Mouse (Mus musculus) adrenal gland, adult (tissue): ENCODE measurements at regions not wholly inside any gene's neighbourhood (a gene's known extent, or its start where the extent isn't known, plus 50 kb on each side); places are given as distances from the start of the nearest gene placed in this dataset.

Experiments used
- DNase-seq, 2 experiments: peaks; one replicate each; pipeline ENCODE4 v3.0.0; 2022 to 2023; ENCODE audit warnings: low spot score in 1 of 2; ENCODE audit not compliant: inconsistent age in 2 of 2

DNA sequence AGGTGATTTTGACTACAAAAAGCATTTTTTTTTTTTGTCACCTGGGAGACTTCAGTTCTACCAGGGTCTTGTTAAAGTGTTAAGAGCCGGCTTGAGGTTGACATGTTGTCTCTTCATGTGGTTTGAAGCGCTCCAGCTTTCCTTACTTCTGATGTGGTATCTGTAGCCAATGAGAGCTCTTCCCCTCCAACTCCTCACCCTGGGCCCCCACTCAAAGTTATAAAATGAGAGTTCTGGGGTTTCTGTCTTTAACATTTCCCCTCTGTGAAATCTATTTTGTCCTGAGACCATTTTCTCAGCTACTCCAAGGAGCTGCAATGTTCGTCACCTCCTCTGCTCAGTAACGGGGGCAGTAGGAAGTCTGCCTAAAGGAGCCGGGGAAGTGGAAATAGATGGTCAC, 369.1 kb downstream of the Cog6 start:
- DNase-seq, result no peak

DNA sequence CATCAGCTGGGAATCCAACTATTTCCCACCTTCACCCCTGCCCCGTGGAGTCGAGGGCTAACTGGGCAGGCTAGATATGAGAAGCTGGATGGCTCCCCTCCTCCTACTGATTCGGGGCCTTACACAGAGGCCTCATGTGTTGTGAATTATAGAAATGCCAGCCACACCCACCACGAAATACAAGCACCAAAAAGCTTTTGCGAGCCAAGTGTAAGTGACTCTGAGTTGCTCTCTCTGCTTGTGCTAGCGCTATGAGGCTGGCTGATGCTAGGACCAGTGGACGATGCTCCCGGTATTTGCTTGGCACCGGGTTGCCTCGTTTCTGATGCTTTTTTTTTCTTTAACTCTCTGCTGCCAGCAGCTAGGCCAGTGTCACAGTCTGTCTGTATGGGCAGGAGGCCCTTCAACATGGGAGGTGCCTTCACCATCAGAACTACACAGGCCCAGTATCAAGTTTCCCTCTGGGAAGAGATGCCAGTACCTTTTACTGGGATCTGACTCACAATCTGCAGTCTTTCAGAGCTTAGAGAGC, 369.8 kb downstream of the Cog6 start:
- no peak for DNase-seq

GRCm38 (mm10) chr3:52645156-52645555, 371.9 kb downstream of the Cog6 start:
- no peak for DNase-seq

GRCm38 (mm10) chr3:52644178-52645128, 372.6 kb downstream of the Cog6 start:
- DNase-seq, result no peak

DNA sequence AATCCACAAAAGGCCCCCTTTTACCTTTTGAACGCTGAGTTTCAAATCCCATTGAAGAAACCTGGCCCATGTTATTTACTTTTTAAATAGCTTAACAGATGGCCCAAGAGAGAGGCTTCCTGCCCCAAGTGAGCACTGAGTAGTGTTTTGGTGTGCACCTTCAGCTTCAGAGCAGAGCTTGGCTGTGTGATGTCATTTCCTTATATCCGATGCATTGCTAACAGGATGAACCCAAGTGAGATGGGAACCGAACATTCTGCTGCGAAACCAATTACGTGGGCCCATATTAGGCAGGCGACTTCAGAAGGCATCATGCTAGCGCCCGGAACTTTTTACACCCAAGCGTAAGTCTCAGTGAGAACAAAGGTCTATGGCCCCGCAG, 373.2 kb downstream of the Cog6 start:
- DNase-seq, result no peak

DNA sequence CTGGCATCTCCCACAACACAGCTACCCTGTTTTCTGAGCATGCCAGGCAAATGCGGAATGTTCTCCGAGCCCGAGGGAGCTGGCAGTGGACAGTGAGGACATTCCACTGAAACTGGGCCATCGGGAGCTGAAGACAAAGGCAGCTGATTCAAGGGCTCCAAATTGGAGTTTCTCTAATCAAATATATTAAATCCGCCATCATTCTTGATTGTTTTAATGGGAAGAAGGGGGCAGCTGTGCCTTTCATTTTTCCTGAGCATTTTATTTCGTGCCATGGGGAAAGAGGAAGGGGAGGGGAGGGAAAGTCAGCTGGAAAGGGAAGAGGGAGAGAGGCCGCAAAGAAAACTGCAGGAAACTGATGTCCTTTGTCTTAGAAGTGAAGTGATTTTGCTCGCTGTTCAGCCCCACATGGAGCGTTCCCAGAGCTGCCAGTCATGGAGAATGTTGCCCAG, 373.9 kb downstream of the Cog6 start:
- DNase-seq, result no peak

GRCm38 (mm10) chr3:52641226-52642181, 373.4 kb downstream of the Foxo1 start:
- DNase-seq, result peak in 1 of 2 experiments; percentile 57

DNA sequence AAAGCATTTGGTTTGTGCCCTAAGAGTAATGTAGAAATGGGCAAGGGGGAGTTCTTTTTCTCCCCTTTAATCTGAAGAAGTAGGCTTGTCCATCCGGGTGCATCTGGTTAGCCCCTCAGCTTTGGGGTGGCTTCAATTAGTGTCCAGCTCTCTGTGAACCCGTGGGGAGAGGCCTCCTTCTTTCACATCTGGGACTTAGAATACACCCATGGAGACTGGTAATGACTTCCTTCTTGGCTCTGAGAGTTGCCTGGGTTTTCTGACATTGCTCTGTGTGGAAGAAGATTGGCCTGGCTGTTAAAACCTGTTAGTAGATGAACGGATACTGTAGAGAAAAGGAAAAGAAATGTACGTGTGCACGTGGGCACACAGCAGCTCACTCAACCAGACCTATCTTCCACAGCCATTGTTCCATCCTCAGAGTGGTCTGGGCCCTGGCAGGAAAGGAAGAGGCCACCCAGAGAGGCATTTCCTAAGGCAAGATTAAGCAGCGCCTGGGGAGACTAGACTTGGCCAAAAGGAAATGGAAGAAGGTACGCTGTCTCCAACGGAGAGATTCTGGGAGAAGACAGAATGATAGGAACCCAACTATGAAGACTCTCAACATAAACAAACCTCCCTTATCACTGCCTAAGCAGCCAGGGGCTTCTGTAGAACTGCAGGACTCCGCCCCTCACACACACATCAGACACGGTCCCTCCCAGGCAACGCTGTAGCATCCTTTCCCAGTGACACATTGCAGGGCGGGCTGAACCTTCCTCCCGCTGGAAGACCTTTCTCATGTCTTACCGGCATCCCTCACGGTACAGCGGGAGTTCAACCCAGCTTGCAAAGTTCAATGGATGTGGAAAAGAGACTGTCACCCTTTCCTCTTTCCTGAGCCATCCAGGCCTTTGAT, 372.4 kb downstream of the Foxo1 start:
- no peak for DNase-seq

GRCm38 (mm10) chr3:52638816-52639215, 370.7 kb downstream of the Foxo1 start:
- DNase-seq, result no peak

DNA sequence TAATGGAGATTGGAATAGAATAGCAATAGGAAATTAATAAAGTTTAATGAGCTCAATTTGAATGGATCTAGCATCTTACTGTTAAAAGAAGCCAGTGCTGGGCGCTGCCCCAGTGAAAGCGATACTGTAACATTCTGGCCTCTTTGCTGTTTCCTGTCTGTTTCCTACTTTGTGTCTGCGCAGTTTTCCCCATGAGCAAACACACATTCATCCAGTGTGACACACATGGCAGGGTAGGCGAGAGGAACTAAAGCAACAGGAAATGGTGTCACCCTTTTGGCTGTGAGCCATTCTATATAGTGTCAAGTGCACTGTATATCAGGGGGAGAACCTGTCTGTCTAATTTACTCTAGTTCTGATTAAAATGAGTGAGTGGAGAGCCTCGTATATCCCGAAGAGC, 366.2 kb downstream of the Foxo1 start:
- no peak for DNase-seq

- DNase-seq, result no peak
These were observed 365.5 kb downstream of the Foxo1 start for GRCm38 (mm10) chr3:52633491-52634100.

DNA sequence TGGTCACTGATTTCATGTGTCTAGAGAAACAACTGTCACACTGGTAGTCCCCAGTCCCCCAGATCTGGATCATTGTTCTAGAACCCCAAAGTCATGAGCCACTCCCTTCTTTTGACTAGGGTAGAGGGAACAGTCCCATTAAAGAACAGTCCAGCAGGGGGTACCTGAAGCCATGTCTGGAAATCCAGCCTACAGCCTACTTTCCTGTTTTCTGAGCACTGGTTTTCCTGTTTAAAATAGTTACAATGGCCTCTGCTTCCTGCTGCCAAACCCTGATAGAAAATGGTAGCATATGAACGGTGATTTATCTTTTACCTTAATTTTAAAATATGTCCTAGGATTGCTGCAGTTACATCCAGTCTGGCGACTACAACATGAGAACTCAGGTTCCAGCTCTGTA, 364.5 kb downstream of the Foxo1 start:
- DNase-seq, result no peak

DNA sequence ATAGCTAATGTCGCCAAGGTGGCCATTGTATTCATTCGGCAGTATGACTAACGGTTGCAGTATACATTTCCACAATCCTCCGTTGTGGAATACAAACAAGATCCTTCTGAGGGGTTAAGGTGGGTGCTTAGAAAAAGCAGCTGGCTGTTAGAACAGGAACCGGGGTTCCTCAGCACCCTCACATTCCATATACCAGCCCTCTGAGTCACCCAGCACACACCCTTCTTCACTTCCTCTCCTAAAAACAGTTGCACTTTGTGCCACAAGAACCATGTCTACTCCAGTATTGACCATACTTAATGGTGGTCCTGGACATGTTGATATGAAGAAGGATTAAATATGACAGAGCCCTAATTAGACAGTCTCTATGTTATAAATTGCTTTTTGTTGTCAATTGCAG, 362.1 kb downstream of the Foxo1 start:
- no peak for DNase-seq

- no peak for DNase-seq
These were observed 357.0 kb downstream of the Foxo1 start for GRCm38 (mm10) chr3:52625125-52625524.

- no peak for DNase-seq
These were observed 354.4 kb downstream of the Foxo1 start for GRCm38 (mm10) chr3:52622530-52622929.

DNA sequence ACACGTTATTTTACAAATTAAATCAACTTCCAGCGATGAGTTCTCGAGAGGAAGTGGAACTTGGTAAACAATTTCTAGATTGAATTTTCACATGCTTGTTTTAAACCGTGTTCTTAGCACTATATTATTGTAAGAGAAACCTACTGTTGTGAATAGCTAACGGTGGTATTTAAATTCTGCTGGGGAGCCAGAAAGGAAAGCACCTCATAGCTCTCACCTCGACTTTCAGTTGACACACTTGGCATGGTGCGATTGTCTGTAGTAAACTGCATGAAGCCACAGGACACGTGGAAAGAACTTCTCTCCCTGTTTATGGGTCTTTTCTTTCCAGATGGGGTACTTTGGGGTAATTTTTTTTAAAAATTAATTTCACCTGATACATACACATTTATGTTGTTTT, 353.8 kb downstream of the Foxo1 start:
- no peak for DNase-seq

- DNase-seq, result peak in 1 of 2 experiments; percentile 37
These were observed 350.7 kb downstream of the Foxo1 start for GRCm38 (mm10) chr3:52618925-52619224.

- DNase-seq, result no peak
These were observed 350.2 kb downstream of the Foxo1 start for GRCm38 (mm10) chr3:52618212-52618924.

DNA sequence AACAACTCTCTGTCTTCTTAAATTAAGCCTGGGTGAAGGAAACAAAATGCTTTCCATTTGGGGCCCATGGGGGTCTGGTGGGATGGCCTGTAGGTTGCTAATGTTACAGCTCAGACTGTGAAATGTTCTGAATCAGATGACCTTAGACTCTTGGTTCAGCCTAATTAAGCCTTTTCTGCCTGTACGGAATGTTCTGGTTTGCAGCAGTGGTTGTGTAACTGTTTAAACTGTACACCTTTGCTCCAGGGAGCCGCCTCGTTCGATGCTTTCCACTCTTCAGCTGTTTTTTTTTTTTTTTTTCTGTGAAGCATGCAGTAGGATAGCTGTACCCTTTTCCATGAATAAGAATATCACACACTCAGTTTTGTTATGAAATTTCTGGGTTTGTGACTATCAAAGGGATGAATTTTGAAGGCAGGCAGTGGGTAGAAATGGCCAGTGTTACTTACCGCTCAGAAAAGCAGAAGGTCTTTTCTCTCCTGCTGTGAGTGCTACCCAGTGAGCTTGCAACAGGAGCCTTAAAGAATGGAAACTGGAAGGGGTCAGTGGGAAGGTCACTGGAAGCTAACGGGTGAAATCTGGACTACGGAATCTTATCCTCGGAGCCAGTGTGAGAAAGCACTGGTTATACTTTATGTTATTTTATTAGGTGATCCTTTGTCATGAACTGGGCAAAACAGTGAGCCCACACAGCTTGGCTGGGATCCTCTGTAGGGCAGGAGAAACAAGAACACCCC, 349.4 kb downstream of the Foxo1 start:
- DNase-seq, result no peak
